Mouse (Mus musculus): ENCODE data around the gene Nsun7.

DNA sequence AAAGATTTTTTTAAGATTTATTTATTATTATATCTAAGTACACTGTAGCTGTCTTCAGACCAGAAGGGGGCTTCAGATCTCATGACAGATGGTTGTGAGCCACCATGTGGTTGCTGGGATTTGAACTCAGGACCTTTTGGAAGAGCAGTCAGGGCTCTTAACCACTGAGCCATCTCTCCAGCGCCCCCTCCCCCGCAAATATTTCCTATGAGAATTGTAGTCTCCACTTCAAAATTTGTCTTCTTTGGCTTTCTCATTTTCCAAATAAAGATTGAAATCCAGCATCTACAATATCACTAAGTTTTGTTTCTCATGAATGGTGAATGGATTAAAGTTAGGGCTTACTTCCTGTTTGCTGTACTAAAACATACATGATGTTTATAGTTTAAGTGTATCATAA, 2.8 kb downstream of the Nsun7 start:
- TF ChIP-seq EP300 (IDR thresholded peaks at IDR 0.05; ENCODE audit: low read depth) (no peak), CTCF (IDR thresholded peaks at IDR 0.05; ENCODE audit: low read depth) (no peak)

All from liver, embryonic 14.5 days (tissue).